Mouse (Mus musculus) liver, embryonic 16.5 days (tissue): ENCODE measurements at regions not wholly inside any gene's neighbourhood (a gene's known extent, or its start where the extent isn't known, plus 50 kb on each side); places are given as distances from the start of the nearest gene placed in this dataset.

Experiments
- ATAC-seq: fragments of 200-750 bp; cut with Nextera tagmentation; 2 replicates; pipeline ENCODE4 v1.8.0; 2017; ENCODE audit warnings: low read depth, mild to moderate bottlenecking, moderate number of reproducible peaks, moderate library complexity
- H3K27ac ChIP-seq: fragments of 300-500 bp; sonication (generic); 2 replicates; pipeline ENCODE4 v1.5.1; 2014; ENCODE audit warnings: mild to moderate bottlenecking, low read length
- H3K27me3 ChIP-seq: fragments of 300-500 bp; sonication (generic); 2 replicates; pipeline ENCODE4 v1.6.1; 2014; ENCODE audit warnings: low read depth, low read length, mixed read lengths; ENCODE audit not compliant: control insufficient read depth, insufficient read depth
- H3K36me3 ChIP-seq: fragments of 300-500 bp; sonication (generic); 2 replicates; pipeline ENCODE4 v1.6.1; 2014; ENCODE audit warnings: mild to moderate bottlenecking; ENCODE audit not compliant: control insufficient read depth, insufficient read depth
- H3K4me1 ChIP-seq: fragments of 300-500 bp; sonication (generic); 2 replicates; pipeline ENCODE4 v1.6.1; 2014; ENCODE audit warnings: low read depth, low read length, mixed read lengths; ENCODE audit not compliant: control insufficient read depth
- H3K4me2 ChIP-seq: fragments of 300-500 bp; sonication (generic); 2 replicates; pipeline ENCODE4 v1.6.1; 2014; ENCODE audit warnings: low read depth, low read length, mixed read lengths
- H3K4me3 ChIP-seq: fragments of 300-500 bp; sonication (generic); 2 replicates; pipeline ENCODE4 v1.5.1; 2014; ENCODE audit warnings: low read depth, mild to moderate bottlenecking, low read length
- H3K9ac ChIP-seq: fragments of 300-500 bp; sonication (generic); 2 replicates; pipeline ENCODE4 v1.6.1; 2014; ENCODE audit warnings: low read depth, low read length
- H3K9me3 ChIP-seq: fragments of 300-500 bp; sonication (generic); replicated peaks from 2 replicates; pipeline ENCODE4 v1.6.1; 2016; ENCODE audit warnings: low read length; ENCODE audit not compliant: control insufficient read depth
- WGBS: fragments of 180-500 bp; shearing (Covaris S2); extraction: QIAGEN DNeasy Blood & Tissue Kit; methylation state at CpG from one replicate; pipeline ENCODE4 v1.1.7; 2014; ENCODE audit not compliant: insufficient replicate concordance; 5-methylcytosine and 5-hydroxymethylcytosine counted together

GRCm38 (mm10) chr4:5126059-5126458 lies 332.9 kb upstream of the Impad1 start:
- Histone ChIP-seq H3K36me3 (no peaks in the 10 kb centered on the region), H3K9me3 (no peaks in the 10 kb centered on the region), H3K27ac (no peak overlapping the region), H3K4me3 (no peak overlapping the region), H3K4me1 (no peaks in the 10 kb centered on the region), H3K27me3 (no peaks in the 10 kb centered on the region), H3K9ac (no peak overlapping the region), H3K4me2 (no peak overlapping the region)
- no peak for ATAC-seq
- WGBS: 60% methylated on average over 2 of the region's 2 CpGs

- no peaks in the 10 kb centered on the region for H3K36me3 ChIP-seq
- no peaks in the 10 kb centered on the region for H3K27me3 ChIP-seq
- no peak overlapping the region for H3K9ac ChIP-seq
- ATAC-seq: no peak
- H3K4me1 ChIP-seq: no peaks in the 10 kb centered on the region
- H3K9me3 ChIP-seq: no peaks in the 10 kb centered on the region
- no peak overlapping the region for H3K4me3 ChIP-seq
- H3K4me2 ChIP-seq: no peak overlapping the region
- H3K27ac ChIP-seq: no peak overlapping the region
- WGBS: 57% methylated on average over 3 of the region's 3 CpGs
These were observed 305.3 kb upstream of the Impad1 start for GRCm38 (mm10) chr4:5098411-5098810.

GRCm38 (mm10) chr4:5078723-5079122 lies 285.6 kb upstream of the Impad1 start:
- Histone ChIP-seq H3K27ac (no peak overlapping the region), H3K27me3 (no peaks in the 10 kb centered on the region), H3K4me2 (no peak overlapping the region), H3K4me1 (no peaks in the 10 kb centered on the region), H3K9me3 (no peaks in the 10 kb centered on the region), H3K9ac (no peak overlapping the region), H3K4me3 (no peak overlapping the region), H3K36me3 (no peaks in the 10 kb centered on the region)
- ATAC-seq: no peak
- WGBS: 21% methylated on average over 3 of the region's 3 CpGs

GRCm38 (mm10) chr4:5074754-5075153 lies 281.6 kb upstream of the Impad1 start:
- 65% methylated on average over 1 of the region's 1 CpGs for WGBS

GRCm38 (mm10) chr4:5071243-5071642 lies 278.1 kb upstream of the Impad1 start:
- Histone ChIP-seq H3K4me2 (no peak overlapping the region), H3K4me3 (no peak overlapping the region), H3K36me3 (no peaks in the 10 kb centered on the region), H3K4me1 (no peaks in the 10 kb centered on the region), H3K27me3 (no peaks in the 10 kb centered on the region), H3K9me3 (no peaks in the 10 kb centered on the region), H3K27ac (no peak overlapping the region), H3K9ac (no peak overlapping the region)
- 53% methylated on average over 4 of the region's 4 CpGs for WGBS
- no peak for ATAC-seq

More at GRCm38 (mm10) chr4:5074754-5075153, 281.6 kb upstream of the Impad1 start:
- no peak overlapping the region for H3K27ac ChIP-seq
- no peaks in the 10 kb centered on the region for H3K36me3 ChIP-seq
- H3K4me1 ChIP-seq: no peaks in the 10 kb centered on the region
- no peak overlapping the region for H3K9ac ChIP-seq
- H3K4me3 ChIP-seq: no peak overlapping the region
- H3K27me3 ChIP-seq: no peaks in the 10 kb centered on the region
- no peak overlapping the region for H3K4me2 ChIP-seq
- no peak for ATAC-seq
- H3K9me3 ChIP-seq: no peaks in the 10 kb centered on the region

- Histone ChIP-seq H3K9ac (no peak overlapping the region), H3K27me3 (no peaks in the 10 kb centered on the region), H3K9me3 (no peaks in the 10 kb centered on the region), H3K4me1 (no peaks in the 10 kb centered on the region), H3K36me3 (no peaks in the 10 kb centered on the region), H3K4me3 (no peak overlapping the region), H3K4me2 (no peak overlapping the region), H3K27ac (no peak overlapping the region)
- 39% methylated on average over 2 of the region's 2 CpGs for WGBS
- no peak for ATAC-seq
These were observed 266.3 kb upstream of the Impad1 start for GRCm38 (mm10) chr4:5059290-5059955.

- Histone ChIP-seq H3K4me2 (no peak overlapping the region), H3K4me1 (no peaks in the 10 kb centered on the region), H3K9me3 (no peaks in the 10 kb centered on the region), H3K27ac (no peak overlapping the region), H3K36me3 (no peaks in the 10 kb centered on the region), H3K27me3 (no peaks in the 10 kb centered on the region), H3K4me3 (no peak overlapping the region), H3K9ac (no peak overlapping the region)
- ATAC-seq: no peak
- WGBS: 37% methylated on average over 2 of the region's 2 CpGs
These were observed 236.8 kb upstream of the Impad1 start for GRCm38 (mm10) chr4:5029929-5030328.

GRCm38 (mm10) chr4:4987491-4987890 lies 194.3 kb upstream of the Impad1 start:
- no peaks in the 10 kb centered on the region for H3K36me3 ChIP-seq
- no peak overlapping the region for H3K9ac ChIP-seq
- no peaks in the 10 kb centered on the region for H3K4me1 ChIP-seq
- H3K4me3 ChIP-seq: no peak overlapping the region
- ATAC-seq: no peak
- H3K27me3 ChIP-seq: no peaks in the 10 kb centered on the region
- no peak overlapping the region for H3K4me2 ChIP-seq
- H3K27ac ChIP-seq: no peak overlapping the region
- WGBS: 53% methylated on average over 4 of the region's 4 CpGs
- H3K9me3 ChIP-seq: no peaks in the 10 kb centered on the region

- Histone ChIP-seq H3K4me2 (no peak overlapping the region), H3K9ac (no peak overlapping the region), H3K4me1 (no peaks in the 10 kb centered on the region), H3K36me3 (no peaks in the 10 kb centered on the region), H3K27ac (no peak overlapping the region), H3K9me3 (no peaks in the 10 kb centered on the region), H3K27me3 (no peaks in the 10 kb centered on the region), H3K4me3 (no peak overlapping the region)
- 0 out of 2 replicates have a peak, but pooled peaks have one; percentile 16 for ATAC-seq
- WGBS: 16% methylated on average over 1 of the region's 1 CpGs
These were observed 190.5 kb upstream of the Impad1 start for GRCm38 (mm10) chr4:4983474-4984194.
